Mouse (Mus musculus): ENCODE measurements around the gene Dbp.

DNA sequence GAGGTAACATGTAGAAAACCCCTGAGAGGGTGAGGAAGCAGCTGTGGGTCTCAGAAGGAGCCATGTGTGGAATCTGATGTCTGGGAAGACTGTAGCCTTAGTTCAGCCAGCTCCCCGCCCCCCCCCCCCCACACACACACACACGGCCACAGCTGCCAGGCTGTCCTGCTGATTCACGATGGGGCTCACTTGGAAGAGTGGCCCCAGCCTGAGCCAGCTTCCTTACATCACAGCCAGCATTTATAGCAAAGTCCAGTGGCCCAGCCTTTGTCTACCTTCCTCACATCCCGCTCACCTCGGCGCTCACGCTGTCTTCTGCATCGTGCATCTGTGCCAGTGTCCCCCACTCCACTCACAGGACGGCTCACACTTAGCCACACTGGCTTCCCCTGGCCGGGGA is 44.5 kb downstream of the Dbp start:
- no peak for TF ChIP-seq GATA1 (IDR thresholded peaks at IDR 0.05; ENCODE audit: low read length)
- no peak for TF ChIP-seq TAL1 (IDR thresholded peaks at IDR 0.05; ENCODE audit: low read length)
